Mouse (Mus musculus): ENCODE measurements around the gene Cacnb4.

Gene Cacnb4

DNA sequence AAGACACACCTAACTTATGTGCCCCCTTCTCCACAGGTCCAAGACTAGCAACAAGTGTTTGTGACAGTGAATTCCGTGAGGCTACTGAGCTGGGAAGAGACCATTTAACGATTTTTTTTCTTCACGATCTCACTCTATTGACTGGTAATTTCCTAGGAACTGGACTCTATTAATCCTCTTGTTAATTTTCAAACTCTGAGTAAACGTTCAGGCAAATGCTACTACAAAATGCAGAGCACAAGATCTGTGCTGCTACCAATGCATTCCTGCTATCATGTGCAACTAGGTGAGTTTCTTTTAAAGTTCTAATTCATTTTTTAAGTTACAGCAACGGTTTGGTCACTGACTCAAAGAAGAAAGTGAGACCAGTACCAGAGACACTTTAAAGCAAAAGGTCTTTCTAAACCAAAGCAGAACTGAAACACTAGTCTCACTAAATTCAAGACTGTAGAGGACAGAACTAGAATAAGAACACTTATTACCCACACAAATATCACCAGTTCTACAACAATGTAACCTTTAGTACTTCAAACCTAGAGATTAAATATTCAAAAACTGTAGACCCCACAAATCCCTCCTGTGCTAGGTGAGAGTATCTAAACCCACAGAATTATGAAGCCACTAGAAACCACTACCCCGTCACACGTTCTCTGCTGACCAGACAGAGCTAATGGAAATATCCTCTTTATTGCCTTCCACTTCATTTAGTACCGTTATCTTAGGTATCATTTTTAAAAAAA is 253.6 kb downstream of the Cacnb4 start:
- no peak for DNase-seq (ENCODE audit: low spot score)

DNA sequence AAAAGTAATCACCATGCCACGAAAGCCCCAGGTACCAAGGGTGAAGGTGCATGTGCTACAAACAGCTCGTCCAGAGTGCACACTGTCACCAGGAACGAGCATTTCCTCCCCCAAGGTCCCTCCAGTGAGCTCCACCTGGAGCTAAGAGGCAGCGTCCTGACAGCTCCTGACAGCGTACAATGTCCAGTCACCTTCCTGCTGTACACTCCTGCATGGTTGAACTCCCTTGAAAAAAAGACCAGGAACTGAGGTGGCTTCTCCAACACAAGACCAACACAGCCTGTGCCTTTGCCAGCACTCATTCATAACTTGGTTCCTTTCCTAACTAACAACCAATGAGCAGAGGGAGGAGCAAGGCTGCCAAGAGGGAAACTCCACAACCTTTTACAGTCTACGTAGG is 255.4 kb downstream of the Cacnb4 start:
- DNase-seq (ENCODE audit: low spot score), result no peak

GRCm38 (mm10) chr2:52420001-52420710 is 256.5 kb downstream of the Cacnb4 start:
- DNase-seq (ENCODE audit: low spot score), result no peak

GRCm38 (mm10) chr2:52419295-52419694 is 257.3 kb downstream of the Cacnb4 start:
- DNase-seq (ENCODE audit: low spot score), result no peak

DNA sequence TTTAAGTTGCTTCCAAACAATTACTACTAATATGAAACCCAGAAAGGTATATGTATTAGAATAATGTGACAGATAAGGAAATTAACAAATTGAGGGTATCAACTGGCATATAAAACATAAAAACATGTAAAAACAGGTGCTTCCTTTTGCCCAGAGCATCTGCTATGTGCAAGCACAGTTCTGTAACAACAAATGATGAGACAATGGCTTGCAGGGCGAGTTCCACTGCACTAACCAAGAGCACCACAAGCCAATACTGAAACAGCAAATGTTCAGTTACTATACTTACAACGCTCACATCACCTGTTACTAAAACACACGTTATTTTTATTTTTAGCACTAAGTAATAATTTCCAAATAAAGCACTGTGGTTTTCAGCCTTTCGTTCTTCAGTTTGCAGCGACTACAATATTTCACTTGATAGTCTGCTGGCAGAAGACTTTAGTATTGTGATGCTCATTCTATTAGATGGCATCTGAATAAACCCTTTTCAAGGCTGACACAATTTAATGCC is 264.1 kb downstream of the Cacnb4 start:
- DNase-seq (ENCODE audit: low spot score), result no peak

DNA sequence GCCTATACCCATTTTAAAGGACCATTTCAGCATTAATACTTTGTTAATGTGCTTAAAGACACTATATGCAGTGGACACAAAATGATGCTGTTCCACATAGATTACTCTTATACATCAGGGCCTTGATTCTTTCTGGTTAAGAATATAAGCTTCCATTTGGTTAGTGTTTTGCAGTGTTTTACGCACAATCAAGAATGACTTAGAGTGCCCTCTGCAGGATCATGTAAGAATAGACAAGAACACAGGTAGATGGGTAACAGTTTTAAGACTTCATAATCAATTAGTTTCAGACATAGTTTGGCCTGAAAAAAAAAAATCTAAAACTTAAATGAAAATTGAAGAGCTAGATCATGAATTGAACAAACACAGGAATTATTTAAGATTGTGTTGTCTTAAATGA is 270.2 kb downstream of the Cacnb4 start:
- no peak for DNase-seq (ENCODE audit: low spot score)

DNA sequence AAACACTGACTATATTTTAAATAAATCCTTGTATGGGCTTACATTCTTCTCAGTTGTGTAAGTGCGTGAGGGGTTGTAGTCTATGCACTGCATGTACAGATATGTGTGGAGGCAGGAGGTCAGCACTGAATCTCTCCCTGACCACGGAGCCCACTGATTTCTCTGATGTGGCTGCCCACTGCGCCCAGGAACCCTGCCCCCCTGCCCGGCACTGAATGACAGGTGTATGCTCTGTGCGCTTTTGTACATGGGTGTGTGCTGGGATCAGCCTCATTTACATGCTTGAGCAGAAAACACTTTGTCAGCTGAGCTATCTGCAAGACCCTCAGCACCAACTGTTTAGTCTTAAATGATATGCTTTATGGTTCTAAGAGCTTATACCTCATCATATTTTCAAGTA is 271.4 kb downstream of the Cacnb4 start:
- DNase-seq (ENCODE audit: low spot score), result no peak

DNA sequence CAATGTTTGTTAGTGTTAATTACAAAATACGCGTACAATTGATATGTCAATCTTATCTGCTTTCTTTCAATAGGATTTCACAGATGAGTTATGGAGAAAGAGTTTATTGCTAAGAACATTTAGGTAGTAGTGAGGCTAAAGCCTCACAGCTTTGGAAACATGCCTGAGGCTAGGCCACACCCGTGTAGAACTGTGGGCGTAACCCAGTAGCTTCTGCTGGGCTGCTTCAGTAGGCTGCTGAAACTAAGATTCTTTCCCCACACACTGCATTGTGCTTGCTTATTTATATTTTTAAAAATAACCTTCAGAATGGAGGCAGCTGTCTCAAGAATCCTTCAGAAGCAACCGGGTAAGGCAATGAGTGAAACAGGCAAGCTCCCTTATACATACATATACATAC is 282.1 kb downstream of the Cacnb4 start:
- no peak for DNase-seq (ENCODE audit: low spot score)

- DNase-seq (ENCODE audit: low spot score), result no peak
Measured at GRCm38 (mm10) chr2:52390415-52390975, 286.1 kb downstream of the Cacnb4 start.

DNA sequence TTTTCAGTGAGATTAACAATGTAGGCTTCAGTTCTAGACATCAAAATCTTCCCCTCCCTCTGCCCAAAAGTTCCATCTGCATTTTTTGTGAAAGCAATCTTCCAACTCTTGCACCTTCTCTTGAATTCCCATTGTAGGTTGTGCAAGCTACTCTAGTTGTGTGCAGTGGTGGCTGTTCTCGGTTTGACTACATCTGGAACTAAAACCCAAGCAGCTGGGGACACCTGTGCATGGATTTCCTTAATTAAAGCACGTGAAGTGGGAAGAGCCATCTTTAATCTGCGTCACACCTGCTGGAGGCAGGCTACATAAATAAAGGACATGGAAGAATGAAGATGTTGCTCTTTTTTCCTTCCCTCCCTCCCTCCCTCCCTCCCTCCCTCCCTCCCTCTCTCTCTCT is 286.7 kb downstream of the Cacnb4 start:
- DNase-seq (ENCODE audit: low spot score), result no peak

GRCm38 (mm10) chr2:52386451-52386850 is 290.2 kb downstream of the Cacnb4 start:
- no peak for DNase-seq (ENCODE audit: low spot score)

- no peak for DNase-seq (ENCODE audit: low spot score)
Measured at GRCm38 (mm10) chr2:52386037-52386436, 290.6 kb downstream of the Cacnb4 start.

GRCm38 (mm10) chr2:52378848-52379261 is 297.8 kb downstream of the Cacnb4 start:
- DNase-seq (ENCODE audit: low spot score), result no peak

DNA sequence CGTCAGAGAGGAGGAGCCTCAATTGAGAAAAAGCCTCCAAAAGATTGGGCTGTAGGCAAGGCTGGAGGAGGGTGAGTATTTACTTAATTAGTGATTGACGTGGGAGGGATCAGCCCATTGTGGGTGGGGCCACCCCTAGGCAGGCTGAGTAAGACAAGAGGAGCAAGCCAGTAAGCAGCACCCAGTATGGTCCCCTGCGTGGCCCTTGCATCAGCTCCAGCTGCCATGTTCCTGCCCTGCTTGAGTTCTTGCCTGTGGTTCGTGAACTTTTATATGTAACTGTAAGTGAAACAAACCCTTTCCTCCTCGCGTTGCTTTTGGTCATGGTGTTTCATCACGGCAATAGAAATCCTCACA is 298.2 kb downstream of the Cacnb4 start, which contains the start of gene Neb:
Gene Neb (minus strand): TSS at position 27 of the 357 bp plus-strand sequence.
- no peak for DNase-seq (ENCODE audit: low spot score)

All from layer of hippocampus, adult 9-10 months (tissue).